Mouse (Mus musculus) ES-E14 (cell line): ENCODE measurements around the gene Adh1.

Experiments
- CHD2 ChIP-seq: IDR thresholded peaks from 2 replicates; pipeline ENCODE4 v1.6.1; 2014; ENCODE audit warnings: mild to moderate bottlenecking, low read depth, low read length, inconsistent platforms
- ZNF384 ChIP-seq: IDR thresholded peaks from 2 replicates; pipeline ENCODE4 v1.6.1; 2012; ENCODE audit warnings: low read depth, low read length, inconsistent platforms

GRCm38 (mm10) chr3:138305486-138306289 lies 44.9 kb downstream of the Adh1 start:
- no peak for TF ChIP-seq ZNF384
- no peak for TF ChIP-seq CHD2
